Mouse (Mus musculus): ENCODE results near the gene Raet1e. TPM values are rescaled to one million over a fixed set of nuclear protein-coding genes. Genes with fewer than 3 reads are reported as not detected.
"Not testable (repeated sequence)": the region's sequence is repeated elsewhere in the genome, so short reads cannot be mapped to it uniquely, and the experiment has no call there.

The Raet1e gene
- polyA plus RNA-seq, 2 experiments: 0.57 to 1.4 TPM

DNA sequence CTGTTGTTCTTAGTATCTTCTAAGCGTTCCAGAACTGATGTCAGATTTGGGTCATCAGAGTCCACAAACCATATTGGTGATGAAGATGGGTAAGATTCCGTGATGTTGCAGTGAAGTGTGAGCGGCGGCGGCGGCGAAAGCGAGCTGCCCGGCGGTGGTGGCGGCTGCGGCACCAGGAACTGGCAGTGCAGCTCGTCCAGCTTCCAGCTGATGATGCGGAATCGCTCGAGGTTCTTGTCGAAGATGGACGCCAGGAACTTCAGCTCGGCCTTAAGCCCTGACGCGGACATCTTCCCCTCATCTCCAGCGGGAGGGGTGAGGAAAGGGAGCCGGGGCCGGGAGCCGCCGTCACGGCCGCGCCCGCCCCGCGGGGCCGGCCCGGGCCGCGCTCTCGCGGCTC, 4.2 kb upstream of the Raet1e start:
- not testable (repeated sequence) for H3K27ac ChIP-seq; H3K4me2 ChIP-seq (ENCODE audit: low read depth); H3K4me1 ChIP-seq (replicated peaks; ENCODE audit: control insufficient read depth in 2 of 2, insufficient read depth in 2 of 2, low read length in 1 of 2); H3K4me3 ChIP-seq (ENCODE audit: insufficient read depth in 1 of 2, low read depth in 2 of 2, low read length in 2 of 2); H3K9me3 ChIP-seq (ENCODE audit: control insufficient read depth, low read length); ATAC-seq (ENCODE audit: insufficient read depth); H3K9ac ChIP-seq (replicated peaks); DNase-seq (ENCODE audit: low read depth in 3 of 3, low spot score in 3 of 3); H3K36me3 ChIP-seq (replicated peaks; ENCODE audit: control insufficient read depth, insufficient read depth, low read depth)
- H3K27me3 ChIP-seq (ENCODE audit: control insufficient read depth, insufficient read depth, low read length): peaks cover 88% of the 10 kb centered on the region
- WGBS (ENCODE audit: insufficient replicate concordance): under 1% methylated on average over 38 of the region's 38 CpGs

GRCm38 (mm10) chr10:22154871-22155799, 3.2 kb upstream of the Raet1e start:
- Histone ChIP-seq H3K9me3 (ENCODE audit: control insufficient read depth, low read length) (no peaks in the 10 kb centered on the region), H3K4me3 (ENCODE audit: insufficient read depth in 1 of 2, low read depth in 2 of 2, low read length in 2 of 2) (no peak overlapping the region), H3K27ac (no peak overlapping the region), H3K9ac (replicated peaks) (no peak overlapping the region), H3K36me3 (replicated peaks; ENCODE audit: control insufficient read depth, insufficient read depth, low read depth) (no peaks in the 10 kb centered on the region), H3K4me2 (ENCODE audit: low read depth) (no peak overlapping the region), H3K4me1 (replicated peaks; ENCODE audit: control insufficient read depth in 2 of 2, insufficient read depth in 2 of 2, low read length in 1 of 2) (no peaks in the 10 kb centered on the region), H3K27me3 (ENCODE audit: control insufficient read depth, insufficient read depth, low read length) (peaks cover 88% of the 10 kb centered on the region)
- ATAC-seq (ENCODE audit: insufficient read depth): no peak
- DNase-seq (ENCODE audit: low read depth in 3 of 3, low spot score in 3 of 3): no peak
- TF ChIP-seq EP300 (IDR thresholded peaks at IDR 0.05; ENCODE audit: low read depth) (no peak), CTCF (IDR thresholded peaks at IDR 0.05; ENCODE audit: low read depth) (no peak)
- 20% methylated on average over 3 of the region's 3 CpGs for WGBS (ENCODE audit: insufficient replicate concordance)

DNA sequence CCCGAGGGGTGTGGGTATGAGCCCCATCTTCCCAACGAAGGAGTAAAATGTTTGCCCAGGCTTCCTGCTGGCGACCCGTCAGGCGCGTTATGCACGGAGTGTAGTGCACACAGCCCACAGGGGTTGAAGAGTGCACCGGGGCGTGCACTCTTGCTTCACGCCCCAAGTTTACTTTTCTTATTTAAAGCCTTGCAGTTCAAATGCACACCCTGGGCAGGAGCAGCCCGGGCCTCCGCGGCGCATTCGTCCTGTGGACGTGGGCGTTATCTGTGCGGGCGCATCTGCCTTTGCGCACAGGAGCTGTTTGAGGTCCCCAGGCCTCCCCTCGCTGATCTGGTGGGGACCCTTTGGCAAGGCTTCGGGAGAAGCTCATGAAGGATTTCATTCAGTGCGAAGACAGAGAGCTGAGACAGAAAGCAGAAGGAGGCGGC, 777 bp downstream of the Raet1e start:
- no peak for ATAC-seq (ENCODE audit: insufficient read depth)
- under 1% methylated on average over 24 of the region's 24 CpGs for WGBS (ENCODE audit: insufficient replicate concordance)
- Histone ChIP-seq H3K4me2 (ENCODE audit: low read depth) (no peak overlapping the region), H3K4me1 (replicated peaks; ENCODE audit: control insufficient read depth in 2 of 2, insufficient read depth in 2 of 2, low read length in 1 of 2) (no peaks in the 10 kb centered on the region), H3K27ac (no peak overlapping the region), H3K36me3 (replicated peaks; ENCODE audit: control insufficient read depth, insufficient read depth, low read depth) (no peaks in the 10 kb centered on the region), H3K9ac (replicated peaks) (no peak overlapping the region), H3K9me3 (ENCODE audit: control insufficient read depth, low read length) (no peaks in the 10 kb centered on the region), H3K27me3 (ENCODE audit: control insufficient read depth, insufficient read depth, low read length) (peaks cover 57% of the 10 kb centered on the region), H3K4me3 (ENCODE audit: insufficient read depth in 1 of 2, low read depth in 2 of 2, low read length in 2 of 2) (no peak overlapping the region)
- DNase-seq (ENCODE audit: low read depth in 3 of 3, low spot score in 3 of 3): no peak
- no peak for TF ChIP-seq CTCF (IDR thresholded peaks at IDR 0.05; ENCODE audit: low read depth)
- TF ChIP-seq EP300 (IDR thresholded peaks at IDR 0.05; ENCODE audit: low read depth): no peak

- Histone ChIP-seq H3K4me1 (replicated peaks; ENCODE audit: control insufficient read depth in 2 of 2, insufficient read depth in 2 of 2, low read length in 1 of 2) (no peaks in the 10 kb centered on the region), H3K36me3 (replicated peaks; ENCODE audit: control insufficient read depth, insufficient read depth, low read depth) (no peaks in the 10 kb centered on the region), H3K4me3 (ENCODE audit: insufficient read depth in 1 of 2, low read depth in 2 of 2, low read length in 2 of 2) (no peak overlapping the region), H3K27ac (no peak overlapping the region), H3K9ac (replicated peaks) (no peak overlapping the region), H3K4me2 (ENCODE audit: low read depth) (no peak overlapping the region), H3K27me3 (ENCODE audit: control insufficient read depth, insufficient read depth, low read length) (peaks cover 52% of the 10 kb centered on the region), H3K9me3 (ENCODE audit: control insufficient read depth, low read length) (no peaks in the 10 kb centered on the region)
- no peak for DNase-seq (ENCODE audit: low read depth in 3 of 3, low spot score in 3 of 3)
- 5% methylated on average over 23 of the region's 23 CpGs for WGBS (ENCODE audit: insufficient replicate concordance)
- TF ChIP-seq CTCF (IDR thresholded peaks at IDR 0.05; ENCODE audit: low read depth): no peak
- no peak for TF ChIP-seq EP300 (IDR thresholded peaks at IDR 0.05; ENCODE audit: low read depth)
- no peak for ATAC-seq (ENCODE audit: insufficient read depth)
These were observed 1.3 kb downstream of the Raet1e start for GRCm38 (mm10) chr10:22159581-22160140.

DNA sequence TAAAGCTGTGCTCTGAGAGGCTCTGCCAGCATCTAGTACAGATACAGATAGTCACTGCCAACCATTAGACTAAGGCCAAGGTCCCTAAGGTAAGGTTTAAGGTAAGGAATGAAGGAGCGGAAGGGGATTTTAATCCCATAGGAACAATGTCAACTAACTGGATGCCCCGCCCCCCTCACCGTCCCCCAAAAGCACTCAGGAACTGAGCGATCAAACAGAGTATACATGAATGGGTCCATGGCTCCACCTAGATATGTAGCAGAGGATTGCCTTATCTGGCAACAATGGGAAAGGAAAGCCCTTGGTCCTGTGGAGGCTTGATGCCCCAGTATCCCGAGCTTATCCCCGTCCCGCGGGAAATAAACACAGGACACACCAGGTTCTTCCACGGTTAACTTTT, 4.9 kb downstream of the Raet1e start:
- not testable (repeated sequence) for H3K9ac ChIP-seq (replicated peaks); H3K27ac ChIP-seq; H3K9me3 ChIP-seq (ENCODE audit: control insufficient read depth, low read length); H3K36me3 ChIP-seq (replicated peaks; ENCODE audit: control insufficient read depth, insufficient read depth, low read depth); H3K4me1 ChIP-seq (replicated peaks; ENCODE audit: control insufficient read depth in 2 of 2, insufficient read depth in 2 of 2, low read length in 1 of 2); DNase-seq (ENCODE audit: low read depth in 3 of 3, low spot score in 3 of 3); H3K4me3 ChIP-seq (ENCODE audit: insufficient read depth in 1 of 2, low read depth in 2 of 2, low read length in 2 of 2); ATAC-seq (ENCODE audit: insufficient read depth)
- Histone ChIP-seq H3K4me2 (ENCODE audit: low read depth) (peak overlapping the region; percentile 13; the same call in 1 of the 2 replicates), H3K27me3 (ENCODE audit: control insufficient read depth, insufficient read depth, low read length) (peaks cover 17% of the 10 kb centered on the region)
- 11% methylated on average over 9 of the region's 9 CpGs for WGBS (ENCODE audit: insufficient replicate concordance)
